Mouse (Mus musculus) NIH3T3 (cell line): Measurements from ENCODE around the gene Mfsd2a.

ENCODE experiments used
- DNase-seq: peaks from one replicate; pipeline ENCODE4 v3.0.0-alpha.2; 2012; ENCODE audit warnings: low read depth

The Mfsd2a gene

GRCm38 (mm10) chr4:122978850-122979249, 17.9 kb upstream of the Mfsd2a start:
- DNase-seq = no peak

- DNase-seq = no peak
These were observed 15.9 kb upstream of the Mfsd2a start for GRCm38 (mm10) chr4:122976885-122977284.

GRCm38 (mm10) chr4:122974976-122975520, 14.1 kb upstream of the Mfsd2a start:
- DNase-seq = no peak

- DNase-seq = no peak
These were observed 11.1 kb upstream of the Mfsd2a start for GRCm38 (mm10) chr4:122972056-122972455.

- DNase-seq = no peak
These were observed 10.7 kb upstream of the Mfsd2a start for GRCm38 (mm10) chr4:122971646-122972045.

GRCm38 (mm10) chr4:122971191-122971590, 10.2 kb upstream of the Mfsd2a start:
- DNase-seq = no peak

- no peak for DNase-seq
These were observed 7.1 kb upstream of the Mfsd2a start for GRCm38 (mm10) chr4:122968106-122968505.

- DNase-seq = peak; percentile 47
These were observed 1.8 kb upstream of the Mfsd2a start for GRCm38 (mm10) chr4:122962751-122963150.

GRCm38 (mm10) chr4:122961589-122961988, 601 bp upstream of the Mfsd2a start:
- peak; percentile 34 for DNase-seq

GRCm38 (mm10) chr4:122960321-122961099, 478 bp downstream of the Mfsd2a start:
- peak; percentile 50 for DNase-seq

GRCm38 (mm10) chr4:122959816-122960215, 1.2 kb downstream of the Mfsd2a start:
- DNase-seq = no peak

- DNase-seq = no peak
These were observed 2.4 kb downstream of the Mfsd2a start for GRCm38 (mm10) chr4:122958491-122959031.

- no peak for DNase-seq
These were observed 4.7 kb downstream of the Mfsd2a start for GRCm38 (mm10) chr4:122956301-122956700.

GRCm38 (mm10) chr4:122955412-122956136, 5.4 kb downstream of the Mfsd2a start:
- DNase-seq = peak; percentile 90

GRCm38 (mm10) chr4:122954680-122955411, 6.1 kb downstream of the Mfsd2a start:
- no peak for DNase-seq

GRCm38 (mm10) chr4:122949096-122949495, 11.9 kb downstream of the Mfsd2a start:
- DNase-seq = no peak

GRCm38 (mm10) chr4:122947223-122947622, 13.8 kb downstream of the Mfsd2a start:
- no peak for DNase-seq

- DNase-seq = peak; percentile 61
These were observed 16.6 kb downstream of the Mfsd2a start for GRCm38 (mm10) chr4:122944408-122944807.

- no peak for DNase-seq
These were observed 21.8 kb downstream of the Mfsd2a start for GRCm38 (mm10) chr4:122939048-122939796.

GRCm38 (mm10) chr4:122937489-122937888, 23.5 kb downstream of the Mfsd2a start:
- peak; percentile 73 for DNase-seq

GRCm38 (mm10) chr4:122935466-122936099, 25.4 kb downstream of the Mfsd2a start:
- no peak for DNase-seq
